Mouse (Mus musculus) cortical plate, adult 2 months (tissue): ENCODE measurements at regions not wholly inside any gene's neighbourhood (a gene's known extent, or its start where the extent isn't known, plus 50 kb on each side); places are given as distances from the start of the nearest gene placed in this dataset.

Experiments
- CTCF ChIP-seq: fragments of 200-500 bp; IDR thresholded peaks from 2 replicates; pipeline ENCODE4 v1.5.1; 2011; ENCODE audit warnings: mild to moderate bottlenecking, control low read depth, low read length; ENCODE audit not compliant: insufficient read depth; ENCODE audit errors: extremely low read depth
- POLR2A ChIP-seq: fragments of 200-500 bp; IDR thresholded peaks from 2 replicates; pipeline ENCODE4 v1.6.1; 2011; ENCODE audit warnings: mild to moderate bottlenecking, low read length, control low read depth; ENCODE audit not compliant: insufficient read depth; ENCODE audit errors: extremely low read depth

GRCm38 (mm10) chr12:67332483-67332998, 110.2 kb upstream of the Mdga2 start:
- TF ChIP-seq CTCF, result no peak
- no peak for TF ChIP-seq POLR2A
